Mouse (Mus musculus): Measurements from ENCODE around the gene Olfr76. TPM values are rescaled to one million over a fixed set of nuclear protein-coding genes. Genes with fewer than 3 reads are reported as not detected.
"Not testable (repeated sequence)": the region's sequence is repeated elsewhere in the genome, so short reads cannot be mapped to it uniquely, and the experiment has no call there.

The Olfr76 gene
- total and polyA plus RNA-seq, 2 experiments from 2014 or later, result not detected

GRCm38 (mm10) chr19:12115797-12116196, 7.2 kb downstream of the Olfr76 start, which contains the start of gene Olfr1428:
TSS of gene Olfr1428 (minus strand) at chr19:12115897.
- H3K4me3 ChIP-seq (ENCODE audit: low read depth, low read length), result no peak within 1 kb of the TSS
- no peak within 1 kb of the TSS for H3K4me2 ChIP-seq (ENCODE audit: low read depth, low read length, poor library complexity, severe bottlenecking)
- TF ChIP-seq CTCF (IDR thresholded peaks at IDR 0.05), result no peak
- no peaks in the 10 kb centered on the region for H3K4me1 ChIP-seq (ENCODE audit: insufficient read depth, low read length)
- no peak within 1 kb of the TSS for H3K9ac ChIP-seq (replicated peaks; ENCODE audit: low read length, poor library complexity, severe bottlenecking)
- H3K9me3 ChIP-seq (ENCODE audit: low read length), result no peaks in the 10 kb centered on the region
- ATAC-seq (ENCODE audit: low FRiP score), result no peak
- WGBS, result 68% methylated on average over 1 of the region's 1 CpGs
- no peak within 1 kb of the TSS for H3K27ac ChIP-seq (ENCODE audit: low read depth, low read length)
- DNase-seq (ENCODE audit: low spot score), result no peak
- no peaks in the 10 kb centered on the region for H3K27me3 ChIP-seq (ENCODE audit: insufficient read depth, low read length)
- H3K36me3 ChIP-seq (ENCODE audit: insufficient read depth, low read length), result no peaks in the 10 kb centered on the region

GRCm38 (mm10) chr19:12113807-12114206, 9.2 kb downstream of the Olfr76 start:
- no peak overlapping the region for H3K4me3 ChIP-seq (ENCODE audit: low read depth, low read length)
- H3K27me3 ChIP-seq (ENCODE audit: insufficient read depth, low read length), result no peaks in the 10 kb centered on the region
- no peaks in the 10 kb centered on the region for H3K36me3 ChIP-seq (ENCODE audit: insufficient read depth, low read length)
- no peak overlapping the region for H3K4me2 ChIP-seq (ENCODE audit: low read depth, low read length, poor library complexity, severe bottlenecking)
- no peak for DNase-seq (ENCODE audit: low spot score)
- no peak overlapping the region for H3K9ac ChIP-seq (replicated peaks; ENCODE audit: low read length, poor library complexity, severe bottlenecking)
- 73% methylated on average over 1 of the region's 1 CpGs for WGBS
- no peak overlapping the region for H3K27ac ChIP-seq (ENCODE audit: low read depth, low read length)
- no peaks in the 10 kb centered on the region for H3K4me1 ChIP-seq (ENCODE audit: insufficient read depth, low read length)
- no peak for TF ChIP-seq CTCF (IDR thresholded peaks at IDR 0.05)
- no peak for ATAC-seq (ENCODE audit: low FRiP score)
- no peaks in the 10 kb centered on the region for H3K9me3 ChIP-seq (ENCODE audit: low read length)

GRCm38 (mm10) chr19:12104541-12104940, 18.5 kb downstream of the Olfr76 start:
- DNase-seq (ENCODE audit: low spot score), result no peak
- ATAC-seq (ENCODE audit: low FRiP score), result no peak
- H3K36me3 ChIP-seq (ENCODE audit: insufficient read depth, low read length), result no peaks in the 10 kb centered on the region
- no peak overlapping the region for H3K27ac ChIP-seq (ENCODE audit: low read depth, low read length)
- WGBS, result 73% methylated on average over 1 of the region's 1 CpGs
- no peak for TF ChIP-seq CTCF (IDR thresholded peaks at IDR 0.05)
- H3K27me3 ChIP-seq (ENCODE audit: insufficient read depth, low read length), result no peaks in the 10 kb centered on the region
- no peak overlapping the region for H3K9ac ChIP-seq (replicated peaks; ENCODE audit: low read length, poor library complexity, severe bottlenecking)
- no peak overlapping the region for H3K4me2 ChIP-seq (ENCODE audit: low read depth, low read length, poor library complexity, severe bottlenecking)
- no peaks in the 10 kb centered on the region for H3K4me1 ChIP-seq (ENCODE audit: insufficient read depth, low read length)
- H3K9me3 ChIP-seq (ENCODE audit: low read length), result no peaks in the 10 kb centered on the region
- H3K4me3 ChIP-seq (ENCODE audit: low read depth, low read length), result no peak overlapping the region

GRCm38 (mm10) chr19:12103234-12103633, 19.8 kb downstream of the Olfr76 start, which contains the start of gene Olfr1427:
TSS of gene Olfr1427 (minus strand) at chr19:12103334.
- Histone ChIP-seq H3K36me3 (ENCODE audit: insufficient read depth, low read length) (no peaks in the 10 kb centered on the region), H3K27me3 (ENCODE audit: insufficient read depth, low read length) (no peaks in the 10 kb centered on the region), H3K9me3 (ENCODE audit: low read length) (no peaks in the 10 kb centered on the region), H3K9ac (replicated peaks; ENCODE audit: low read length, poor library complexity, severe bottlenecking) (no peak within 1 kb of the TSS), H3K27ac (ENCODE audit: low read depth, low read length) (no peak within 1 kb of the TSS), H3K4me2 (ENCODE audit: low read depth, low read length, poor library complexity, severe bottlenecking) (no peak within 1 kb of the TSS), H3K4me1 (ENCODE audit: insufficient read depth, low read length) (no peaks in the 10 kb centered on the region), H3K4me3 (ENCODE audit: low read depth, low read length) (no peak within 1 kb of the TSS)
- ATAC-seq (ENCODE audit: low FRiP score), result no peak
- 97% methylated on average over 2 of the region's 2 CpGs for WGBS
- DNase-seq (ENCODE audit: low spot score), result no peak
- TF ChIP-seq CTCF (IDR thresholded peaks at IDR 0.05), result no peak

- no peak for DNase-seq (ENCODE audit: low spot score)
- no peaks in the 10 kb centered on the region for H3K36me3 ChIP-seq (ENCODE audit: insufficient read depth, low read length)
Observed at GRCm38 (mm10) chr19:12091913-12092312, 31.1 kb downstream of the Olfr76 start, which contains the start of gene Olfr1426. TSS of gene Olfr1426 (minus strand) at chr19:12092013.

GRCm38 (mm10) chr19:12077631-12078030, 45.4 kb downstream of the Olfr76 start, which contains the start of gene Olfr1425:
TSS of gene Olfr1425 (minus strand) at chr19:12077731.
- not testable (repeated sequence) for H3K27ac ChIP-seq (ENCODE audit: low read depth, low read length); H3K9me3 ChIP-seq (ENCODE audit: low read length); H3K9ac ChIP-seq (replicated peaks; ENCODE audit: low read length, poor library complexity, severe bottlenecking); ATAC-seq (ENCODE audit: low FRiP score); H3K4me3 ChIP-seq (ENCODE audit: low read depth, low read length); H3K27me3 ChIP-seq (ENCODE audit: insufficient read depth, low read length); H3K36me3 ChIP-seq (ENCODE audit: insufficient read depth, low read length); H3K4me1 ChIP-seq (ENCODE audit: insufficient read depth, low read length); DNase-seq (ENCODE audit: low spot score); H3K4me2 ChIP-seq (ENCODE audit: low read depth, low read length, poor library complexity, severe bottlenecking)
- 79% methylated on average over 4 of the region's 4 CpGs for WGBS

More at GRCm38 (mm10) chr19:12091913-12092312, 31.1 kb downstream of the Olfr76 start, which contains the start of gene Olfr1426:
- Histone ChIP-seq H3K9me3 (ENCODE audit: low read length) (no peaks in the 10 kb centered on the region), H3K9ac (replicated peaks; ENCODE audit: low read length, poor library complexity, severe bottlenecking) (no peak within 1 kb of the TSS), H3K4me2 (ENCODE audit: low read depth, low read length, poor library complexity, severe bottlenecking) (no peak within 1 kb of the TSS), H3K4me3 (ENCODE audit: low read depth, low read length) (no peak within 1 kb of the TSS), H3K4me1 (ENCODE audit: insufficient read depth, low read length) (no peaks in the 10 kb centered on the region), H3K27ac (ENCODE audit: low read depth, low read length) (no peak within 1 kb of the TSS), H3K27me3 (ENCODE audit: insufficient read depth, low read length) (no peaks in the 10 kb centered on the region)
- 87% methylated on average over 1 of the region's 1 CpGs for WGBS
- no peak for TF ChIP-seq CTCF (IDR thresholded peaks at IDR 0.05)
- ATAC-seq (ENCODE audit: low FRiP score), result no peak

GRCm38 (mm10) chr19:12069546-12069945, 53.5 kb downstream of the Olfr76 start:
- H3K36me3 ChIP-seq (ENCODE audit: insufficient read depth, low read length); DNase-seq (ENCODE audit: low spot score); H3K4me3 ChIP-seq (ENCODE audit: low read depth, low read length); H3K9ac ChIP-seq (replicated peaks; ENCODE audit: low read length, poor library complexity, severe bottlenecking); H3K4me1 ChIP-seq (ENCODE audit: insufficient read depth, low read length); H3K27ac ChIP-seq (ENCODE audit: low read depth, low read length); ATAC-seq (ENCODE audit: low FRiP score); H3K9me3 ChIP-seq (ENCODE audit: low read length); H3K27me3 ChIP-seq (ENCODE audit: insufficient read depth, low read length); H3K4me2 ChIP-seq (ENCODE audit: low read depth, low read length, poor library complexity, severe bottlenecking): not testable (repeated sequence)
- 90% methylated on average over 1 of the region's 1 CpGs for WGBS

Data from midbrain, postnatal 0 days (tissue).